Mouse (Mus musculus) heart, embryonic 12.5 days (tissue): ENCODE results near the gene Wrap53. TPM values are rescaled to one million over a fixed set of nuclear protein-coding genes. Genes with fewer than 3 reads are reported as not detected.
A peak's percentile ranks its signal among the peaks of the same experiment; 100 is the strongest.
"Not testable (repeated sequence)": the region's sequence is repeated elsewhere in the genome, so short reads cannot be mapped to it uniquely, and the experiment has no call there.

Experiments
- ATAC-seq: fragments of 200-750 bp; cut with Nextera tagmentation; 2 replicates; pipeline ENCODE4 v1.8.0; 2017; ENCODE audit warnings: moderate TSS enrichment, moderate library complexity; ENCODE audit not compliant: insufficient number of reproducible peaks, low FRiP score
- H3K27ac ChIP-seq: fragments of 300-500 bp; sonication (generic); 2 replicates; pipeline ENCODE4 v1.5.1; 2016; ENCODE audit warnings: mild to moderate bottlenecking, moderate library complexity; ENCODE audit not compliant: poor library complexity, severe bottlenecking
- H3K27me3 ChIP-seq: fragments of 300-500 bp; sonication (generic); replicated peaks from 2 replicates; pipeline ENCODE4 v1.6.1; 2016; ENCODE audit warnings: mild to moderate bottlenecking, moderate library complexity
- H3K36me3 ChIP-seq: fragments of 300-500 bp; sonication (generic); 2 replicates; pipeline ENCODE4 v1.6.1; 2016; ENCODE audit warnings: mild to moderate bottlenecking, moderate library complexity
- H3K4me1 ChIP-seq: fragments of 300-500 bp; sonication (generic); replicated peaks from 2 replicates; pipeline ENCODE4 v1.6.1; 2016; ENCODE audit warnings: mild to moderate bottlenecking
- H3K4me2 ChIP-seq: fragments of 300-500 bp; sonication (generic); 2 replicates; pipeline ENCODE4 v1.6.1; 2016; ENCODE audit warnings: mild to moderate bottlenecking, moderate library complexity
- H3K4me3 ChIP-seq: fragments of 300-500 bp; sonication (generic); 2 replicates; pipeline ENCODE4 v1.5.1; 2016; ENCODE audit warnings: mild to moderate bottlenecking
- H3K9ac ChIP-seq: fragments of 300-500 bp; sonication (generic); 2 replicates; pipeline ENCODE4 v1.6.1; 2016; ENCODE audit warnings: mild to moderate bottlenecking, moderate library complexity
- H3K9me3 ChIP-seq: fragments of 300-500 bp; sonication (generic); replicated peaks from 2 replicates; pipeline ENCODE4 v1.6.1; 2016; ENCODE audit warnings: mild to moderate bottlenecking, moderate library complexity
- WGBS: fragments of 180-500 bp; shearing (Covaris S2); methylation state at CpG from one replicate; pipeline ENCODE4 v1.1.7; 2016; 5-methylcytosine and 5-hydroxymethylcytosine counted together
- polyA plus RNA-seq: library from polyadenylated mRNA; unstranded; fragments of >200 nt; fragmentation: Nextera tagmentation; extraction: Ambion mirVana; gene quantifications from 2 replicates; pipeline ENCODE4 v1.2.1, GENCODE M21; 2016

Wrap53 gene
- 18.7 and 19.5 TPM in 2 replicates for polyA plus RNA-seq

- WGBS: 0% methylated on average over 13 of the region's 13 CpGs
- H3K4me3 ChIP-seq: peak within 1 kb of the TSS; percentile 92
- H3K9me3 ChIP-seq: no peaks in the 10 kb centered on the region
- peak within 1 kb of the TSS; percentile 92 for H3K4me2 ChIP-seq
- peak within 1 kb of the TSS; percentile 95 for H3K9ac ChIP-seq
- ATAC-seq: peak; percentile 70
- peaks cover 35% of the 10 kb centered on the region for H3K4me1 ChIP-seq
- H3K36me3 ChIP-seq: peaks cover 9% of the 10 kb centered on the region
- no peaks in the 10 kb centered on the region for H3K27me3 ChIP-seq
- H3K27ac ChIP-seq: peak within 1 kb of the TSS; percentile 95
Observed at GRCm38 (mm10) chr11:69580091-69580514, at the start of gene Wrap53, which contains the start of gene Trp53. Gene Wrap53, minus strand, starts transcription at chr11:69580255. Gene Trp53, plus strand, starts transcription at chr11:69580359.

GRCm38 (mm10) chr11:69629802-69630201 is 49.7 kb upstream of the Wrap53 start:
- Histone ChIP-seq H3K27ac (no peak overlapping the region), H3K4me1 (peaks cover 14% of the 10 kb centered on the region), H3K9ac (no peak overlapping the region), H3K4me3 (no peak overlapping the region), H3K4me2 (no peak overlapping the region), H3K36me3 (no peaks in the 10 kb centered on the region), H3K27me3 (no peaks in the 10 kb centered on the region), H3K9me3 (no peaks in the 10 kb centered on the region)
- 63% methylated on average over 1 of the region's 1 CpGs for WGBS
- ATAC-seq: no peak

GRCm38 (mm10) chr11:69628286-69628685 is 48.2 kb upstream of the Wrap53 start:
- H3K36me3 ChIP-seq: no peaks in the 10 kb centered on the region
- no peak for ATAC-seq
- H3K27ac ChIP-seq: no peak overlapping the region
- H3K9ac ChIP-seq: no peak overlapping the region
- 37% methylated on average over 6 of the region's 6 CpGs for WGBS
- H3K4me2 ChIP-seq: no peak overlapping the region
- no peaks in the 10 kb centered on the region for H3K9me3 ChIP-seq
- no peak overlapping the region for H3K4me3 ChIP-seq
- H3K4me1 ChIP-seq: 0 out of 2 replicates have a peak, but pooled peaks cover 3% of the 10 kb centered on the region
- no peaks in the 10 kb centered on the region for H3K27me3 ChIP-seq

DNA sequence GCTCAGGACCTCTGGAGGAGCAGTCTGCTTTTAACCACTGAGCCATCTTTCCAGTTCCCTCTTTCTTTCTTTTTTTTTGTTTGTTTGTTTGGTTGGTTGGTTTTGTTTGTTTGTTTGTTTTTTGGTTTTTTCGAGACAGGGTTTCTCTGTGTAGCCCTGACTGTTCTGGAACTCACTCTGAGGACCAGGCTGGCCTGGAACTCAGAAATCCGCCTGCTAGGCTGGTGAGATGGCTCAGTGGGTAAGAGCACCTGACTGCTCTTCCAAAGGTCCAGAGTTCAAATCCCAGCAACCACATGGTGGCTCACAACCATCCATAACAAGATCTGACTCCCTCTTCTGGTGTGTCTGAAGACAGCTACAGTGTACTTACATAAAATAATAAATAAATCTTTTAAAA is 44.3 kb upstream of the Wrap53 start:
- H3K4me2 ChIP-seq, ATAC-seq, H3K27ac ChIP-seq, H3K4me3 ChIP-seq, H3K9ac ChIP-seq, H3K9me3 ChIP-seq, H3K27me3 ChIP-seq, H3K36me3 ChIP-seq: not testable (repeated sequence)
- H3K4me1 ChIP-seq: peaks cover 15% of the 10 kb centered on the region
- WGBS: 77% methylated on average over 2 of the region's 2 CpGs

DNA sequence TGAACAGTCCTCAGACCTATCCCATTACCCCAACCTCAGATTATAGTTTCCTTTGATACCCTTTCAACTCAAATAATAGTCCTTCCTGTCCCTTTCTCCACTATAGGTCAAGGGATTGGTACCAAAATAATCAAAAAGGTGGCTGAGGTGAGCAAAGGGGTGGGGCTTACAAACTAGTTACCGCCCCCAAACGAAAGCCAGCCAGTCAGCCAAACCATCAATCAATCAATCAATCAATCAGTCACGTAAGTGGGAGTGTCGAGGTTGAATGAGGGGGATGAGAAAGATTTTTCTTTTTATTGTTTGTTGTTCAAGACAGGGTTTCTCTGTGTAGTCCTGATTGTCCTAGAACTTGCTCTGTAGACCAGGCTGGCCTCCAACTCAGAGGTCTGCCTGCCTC is 43.0 kb upstream of the Wrap53 start:
- Histone ChIP-seq H3K4me3 (peak overlapping the region; percentile 64; the same call in 1 of the 2 replicates), H3K27ac (no peak overlapping the region), H3K27me3 (no peaks in the 10 kb centered on the region), H3K4me1 (peaks cover 13% of the 10 kb centered on the region), H3K9ac (no peak overlapping the region), H3K36me3 (no peaks in the 10 kb centered on the region), H3K4me2 (peak overlapping the region; percentile 86), H3K9me3 (no peaks in the 10 kb centered on the region)
- WGBS: 78% methylated on average over 4 of the region's 4 CpGs
- no peak for ATAC-seq

DNA sequence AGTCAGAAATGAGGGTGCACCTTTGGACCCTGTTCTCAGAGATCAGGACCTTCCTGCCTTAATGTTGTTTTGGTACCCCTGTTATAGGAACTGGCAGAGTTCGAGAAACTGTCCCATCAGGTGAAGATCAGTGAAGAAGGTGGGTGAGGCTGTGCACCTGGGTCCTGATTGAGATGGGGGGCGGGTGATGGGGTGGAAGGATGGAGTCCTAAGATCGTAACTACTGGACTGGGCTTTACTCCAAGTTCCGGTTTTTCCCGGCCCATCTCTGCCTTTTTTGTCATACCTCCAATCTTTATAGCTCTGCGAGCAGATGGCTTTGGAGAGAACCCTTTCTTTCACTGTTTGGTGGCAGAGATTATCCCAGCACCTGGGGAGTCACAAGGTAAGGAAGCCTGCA is 42.4 kb upstream of the Wrap53 start:
- Histone ChIP-seq H3K4me3 (peak overlapping the region; percentile 64), H3K9ac (peak overlapping the region; percentile 81), H3K9me3 (no peaks in the 10 kb centered on the region), H3K4me2 (peak overlapping the region; percentile 86), H3K36me3 (no peaks in the 10 kb centered on the region), H3K4me1 (peaks cover 17% of the 10 kb centered on the region), H3K27ac (peak overlapping the region; percentile 59; the same call in 1 of the 2 replicates), H3K27me3 (0 out of 2 replicates have a peak, but pooled peaks cover 5% of the 10 kb centered on the region)
- no peak; the same call in 1 of the 2 replicates for ATAC-seq
- WGBS: 37% methylated on average over 6 of the region's 6 CpGs

DNA sequence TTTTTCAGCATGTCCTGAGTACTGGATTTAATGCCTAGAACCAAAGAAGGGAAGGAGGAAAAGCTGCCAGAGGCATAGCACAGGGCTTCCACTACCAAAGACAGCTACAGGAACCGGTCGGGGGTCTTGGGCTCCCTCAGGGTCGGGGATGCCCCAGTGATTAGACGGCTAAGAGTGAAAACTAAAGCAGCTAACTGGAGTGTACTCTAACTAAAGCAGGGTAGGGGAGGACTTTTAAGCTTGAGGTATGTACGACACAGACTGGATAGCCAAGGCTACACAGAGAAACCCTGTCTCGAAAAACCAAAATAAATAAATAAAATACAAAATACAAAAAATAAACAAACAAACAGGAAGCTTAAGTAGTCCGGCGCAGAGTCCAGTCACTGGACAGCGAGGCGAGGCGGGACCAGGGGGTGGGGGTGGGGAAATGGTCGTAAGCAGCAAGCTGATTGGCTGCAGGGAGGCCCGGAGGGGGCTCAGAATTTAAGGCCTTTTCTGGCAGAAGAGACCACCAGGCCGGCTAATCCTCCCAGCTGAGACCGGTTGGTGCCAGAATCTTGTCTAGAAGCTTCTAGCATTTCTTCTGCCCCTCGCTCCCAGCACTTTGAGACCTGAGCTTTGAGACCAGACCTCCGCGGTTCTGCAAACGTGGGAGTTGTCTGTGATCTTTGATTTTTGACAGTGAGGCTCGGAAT is 41.7 kb upstream of the Wrap53 start, which contains the start of gene Sat2:
TSS of gene Sat2 (plus strand) at position 454 of the 698 bp plus-strand sequence.
- WGBS: 2% methylated on average over 20 of the region's 20 CpGs
- peak; percentile 84 for ATAC-seq

DNA sequence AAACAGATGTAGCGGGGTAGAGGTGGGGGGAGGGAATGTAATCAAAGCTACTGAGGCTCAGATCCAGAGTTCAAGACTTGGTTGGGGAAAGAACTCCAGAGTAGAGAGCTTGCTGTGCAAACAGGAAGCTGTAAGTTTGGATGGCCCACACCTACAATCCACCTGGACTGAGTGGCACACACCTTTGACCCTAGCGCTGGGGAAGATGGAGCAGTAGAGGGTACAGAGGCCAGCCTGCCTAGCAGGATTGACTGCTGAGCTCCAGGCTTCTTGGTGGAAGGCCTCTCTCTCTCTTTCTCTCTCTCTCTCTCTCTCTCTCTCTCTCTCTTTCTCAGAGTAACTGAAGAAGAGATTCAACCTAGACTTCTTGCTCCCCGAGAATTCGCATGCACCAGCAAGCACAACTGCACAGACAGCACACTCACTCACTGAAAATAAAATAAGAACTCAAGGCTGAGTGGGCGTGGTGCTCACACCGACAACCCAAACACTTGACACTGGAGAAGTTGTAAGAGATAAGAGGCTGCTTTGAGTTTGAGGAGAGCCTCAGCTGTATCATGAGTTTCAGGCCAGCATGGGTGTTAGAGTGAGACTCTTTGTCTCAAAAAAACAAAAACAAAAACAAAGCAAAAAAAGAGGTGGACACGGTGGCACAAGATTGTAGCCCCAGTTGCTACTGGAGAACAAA is 40.5 kb upstream of the Wrap53 start:
- 56% methylated on average over 7 of the region's 7 CpGs for WGBS
- Histone ChIP-seq H3K9ac (no peak overlapping the region), H3K4me1 (peaks cover 17% of the 10 kb centered on the region), H3K27me3 (0 out of 2 replicates have a peak, but pooled peaks cover 9% of the 10 kb centered on the region), H3K27ac (no peak overlapping the region), H3K4me3 (no peak overlapping the region), H3K9me3 (no peaks in the 10 kb centered on the region), H3K4me2 (no peak overlapping the region), H3K36me3 (no peaks in the 10 kb centered on the region)
- ATAC-seq: peak; percentile 43; the same call in 1 of the 2 replicates

More for the DNA sequence above, 41.7 kb upstream of the Wrap53 start, which contains the start of gene Sat2:
- Histone ChIP-seq H3K9me3 (no peaks in the 10 kb centered on the region), H3K27ac (peak within 1 kb of the TSS; percentile 59; the same call in 1 of the 2 replicates), H3K27me3 (0 out of 2 replicates have a peak, but pooled peaks cover 5% of the 10 kb centered on the region), H3K4me1 (peaks cover 17% of the 10 kb centered on the region), H3K4me2 (peak within 1 kb of the TSS; percentile 86), H3K36me3 (no peaks in the 10 kb centered on the region), H3K4me3 (peak within 1 kb of the TSS; percentile 64), H3K9ac (peak within 1 kb of the TSS; percentile 81)

DNA sequence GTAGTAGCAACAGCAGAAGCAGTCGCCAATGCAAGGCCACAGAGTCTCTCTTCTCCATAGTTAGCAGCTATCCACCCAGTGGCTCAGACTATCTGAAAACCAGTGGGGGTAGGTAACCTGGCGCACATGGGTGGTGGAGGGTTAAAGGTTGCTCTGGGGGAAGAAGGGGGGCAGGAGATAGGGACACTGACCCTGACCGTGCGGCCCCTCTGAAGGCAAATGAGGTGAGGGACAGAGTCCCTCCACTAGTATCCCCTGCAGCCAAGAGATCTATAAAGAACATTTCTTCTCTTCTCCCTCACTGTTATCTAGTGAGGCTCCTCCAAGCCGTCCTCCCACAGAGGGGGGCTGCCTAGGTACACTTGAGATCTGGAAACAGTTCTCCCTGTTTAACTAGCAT is 37.8 kb upstream of the Wrap53 start, which contains the start of gene Shbg:
TSS of gene Shbg (minus strand) at position 101 of the 400 bp plus-strand sequence.
- no peak within 1 kb of the TSS for H3K4me2 ChIP-seq
- peak within 1 kb of the TSS; percentile 38; the same call in 1 of the 2 replicates for H3K9ac ChIP-seq
- WGBS: 52% methylated on average over 5 of the region's 5 CpGs
- no peak within 1 kb of the TSS for H3K4me3 ChIP-seq
- H3K27me3 ChIP-seq: 0 out of 2 replicates have a peak, but pooled peaks cover 11% of the 10 kb centered on the region
- H3K36me3 ChIP-seq: no peaks in the 10 kb centered on the region
- no peaks in the 10 kb centered on the region for H3K9me3 ChIP-seq
- peaks cover 23% of the 10 kb centered on the region for H3K4me1 ChIP-seq
- no peak for ATAC-seq
- no peak within 1 kb of the TSS for H3K27ac ChIP-seq

GRCm38 (mm10) chr11:69616781-69617180 is 36.7 kb upstream of the Wrap53 start:
- no peak overlapping the region for H3K4me3 ChIP-seq
- peak overlapping the region; percentile 38; the same call in 1 of the 2 replicates for H3K9ac ChIP-seq
- H3K4me2 ChIP-seq: no peak overlapping the region
- H3K9me3 ChIP-seq: no peaks in the 10 kb centered on the region
- H3K27me3 ChIP-seq: 0 out of 2 replicates have a peak, but pooled peaks cover 11% of the 10 kb centered on the region
- no peak overlapping the region for H3K27ac ChIP-seq
- H3K36me3 ChIP-seq: no peaks in the 10 kb centered on the region
- 40% methylated on average over 10 of the region's 10 CpGs for WGBS
- ATAC-seq: no peak
- H3K4me1 ChIP-seq: peaks cover 18% of the 10 kb centered on the region

DNA sequence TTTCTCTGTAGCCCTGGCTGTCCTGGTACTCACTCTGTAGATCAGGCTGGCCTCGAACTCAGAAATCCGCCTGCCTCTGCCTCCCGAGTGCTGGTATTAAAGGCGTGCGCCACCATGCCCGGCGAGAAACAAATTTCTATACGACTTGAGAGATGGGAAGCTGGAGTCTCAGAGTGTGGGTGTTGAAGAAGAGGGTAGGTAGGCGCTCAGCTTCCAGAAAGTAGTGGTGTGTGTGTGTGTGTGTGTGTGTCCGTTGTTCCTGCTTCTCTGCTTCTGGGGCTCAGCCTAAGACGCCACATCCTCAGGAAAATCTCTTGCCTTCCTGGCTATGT is 34.2 kb upstream of the Wrap53 start:
- WGBS: 47% methylated on average over 11 of the region's 11 CpGs
- H3K4me1 ChIP-seq: peaks cover 11% of the 10 kb centered on the region
- ATAC-seq, H3K27ac ChIP-seq, H3K36me3 ChIP-seq, H3K9ac ChIP-seq, H3K9me3 ChIP-seq: not testable (repeated sequence)
- H3K4me3 ChIP-seq: 0 out of 2 replicates have a peak overlapping the region, but pooled peaks have one; percentile 14
- H3K27me3 ChIP-seq: 0 out of 2 replicates have a peak, but pooled peaks cover 11% of the 10 kb centered on the region
- H3K4me2 ChIP-seq: peak overlapping the region; percentile 56
